Mouse (Mus musculus): Measurements from ENCODE around the gene Gigyf2. TPM values are rescaled to one million over a fixed set of nuclear protein-coding genes. Genes with fewer than 3 reads are reported as not detected.
A peak's percentile ranks its signal among the peaks of the same experiment; 100 is the strongest.
"Not testable (repeated sequence)": the region's sequence is repeated elsewhere in the genome, so short reads cannot be mapped to it uniquely, and the experiment has no call there.

Gigyf2 gene
- polyA plus RNA-seq, 1 experiment from 2014 or later, result 17.3 TPM

GRCm38 (mm10) chr1:87456425-87456824 is 129.6 kb downstream of the Gigyf2 start:
- WGBS (ENCODE audit: insufficient replicate concordance), result 84% methylated on average over 1 of the region's 1 CpGs
- H3K27ac ChIP-seq (ENCODE audit: low read length), result no peak overlapping the region
- no peaks in the 10 kb centered on the region for H3K4me1 ChIP-seq (ENCODE audit: control insufficient read depth, low read depth, low read length)
- no peaks in the 10 kb centered on the region for H3K9me3 ChIP-seq (replicated peaks; ENCODE audit: control insufficient read depth, low read length)
- H3K27me3 ChIP-seq (ENCODE audit: control insufficient read depth, insufficient read depth, low read depth, low read length), result no peaks in the 10 kb centered on the region
- H3K9ac ChIP-seq (ENCODE audit: low read depth, low read length), result no peak overlapping the region
- no peak overlapping the region for H3K4me2 ChIP-seq (ENCODE audit: low read depth, low read length)
- H3K4me3 ChIP-seq (ENCODE audit: low read depth, low read length), result no peak overlapping the region
- no peak for ATAC-seq (ENCODE audit: low read depth)
- no peaks in the 10 kb centered on the region for H3K36me3 ChIP-seq (ENCODE audit: control insufficient read depth, insufficient read depth)

GRCm38 (mm10) chr1:87458045-87458444 is 131.2 kb downstream of the Gigyf2 start:
- H3K27me3 ChIP-seq (ENCODE audit: control insufficient read depth, insufficient read depth, low read depth, low read length), result no peaks in the 10 kb centered on the region
- H3K9ac ChIP-seq (ENCODE audit: low read depth, low read length), result no peak overlapping the region
- H3K27ac ChIP-seq (ENCODE audit: low read length), result no peak overlapping the region
- no peaks in the 10 kb centered on the region for H3K9me3 ChIP-seq (replicated peaks; ENCODE audit: control insufficient read depth, low read length)
- ATAC-seq (ENCODE audit: low read depth), result no peak
- H3K4me1 ChIP-seq (ENCODE audit: control insufficient read depth, low read depth, low read length), result no peaks in the 10 kb centered on the region
- H3K4me3 ChIP-seq (ENCODE audit: low read depth, low read length), result no peak overlapping the region
- 69% methylated on average over 4 of the region's 4 CpGs for WGBS (ENCODE audit: insufficient replicate concordance)
- H3K36me3 ChIP-seq (ENCODE audit: control insufficient read depth, insufficient read depth), result no peaks in the 10 kb centered on the region
- H3K4me2 ChIP-seq (ENCODE audit: low read depth, low read length), result no peak overlapping the region

GRCm38 (mm10) chr1:87459856-87460255 is 133.1 kb downstream of the Gigyf2 start:
- H3K4me1 ChIP-seq (ENCODE audit: control insufficient read depth, low read depth, low read length); H3K27ac ChIP-seq (ENCODE audit: low read length); H3K27me3 ChIP-seq (ENCODE audit: control insufficient read depth, insufficient read depth, low read depth, low read length); H3K9me3 ChIP-seq (replicated peaks; ENCODE audit: control insufficient read depth, low read length); H3K9ac ChIP-seq (ENCODE audit: low read depth, low read length); H3K4me2 ChIP-seq (ENCODE audit: low read depth, low read length); H3K36me3 ChIP-seq (ENCODE audit: control insufficient read depth, insufficient read depth); H3K4me3 ChIP-seq (ENCODE audit: low read depth, low read length); ATAC-seq (ENCODE audit: low read depth): not testable (repeated sequence)
- WGBS (ENCODE audit: insufficient replicate concordance), result 66% methylated on average over 6 of the region's 7 CpGs

- WGBS (ENCODE audit: insufficient replicate concordance), result 59% methylated on average over 9 of the region's 9 CpGs
- no peak overlapping the region for H3K27ac ChIP-seq (ENCODE audit: low read length)
- H3K4me3 ChIP-seq (ENCODE audit: low read depth, low read length), result no peak overlapping the region
- no peaks in the 10 kb centered on the region for H3K4me1 ChIP-seq (ENCODE audit: control insufficient read depth, low read depth, low read length)
- H3K27me3 ChIP-seq (ENCODE audit: control insufficient read depth, insufficient read depth, low read depth, low read length), result no peaks in the 10 kb centered on the region
- no peak for ATAC-seq (ENCODE audit: low read depth)
- no peak overlapping the region for H3K4me2 ChIP-seq (ENCODE audit: low read depth, low read length)
- H3K9me3 ChIP-seq (replicated peaks; ENCODE audit: control insufficient read depth, low read length), result no peaks in the 10 kb centered on the region
- no peaks in the 10 kb centered on the region for H3K36me3 ChIP-seq (ENCODE audit: control insufficient read depth, insufficient read depth)
- H3K9ac ChIP-seq (ENCODE audit: low read depth, low read length), result no peak overlapping the region
These were observed 140.7 kb downstream of the Gigyf2 start for GRCm38 (mm10) chr1:87467469-87467868.

- no peak for ATAC-seq (ENCODE audit: low read depth)
- Histone ChIP-seq H3K9me3 (replicated peaks; ENCODE audit: control insufficient read depth, low read length) (no peaks in the 10 kb centered on the region), H3K4me2 (ENCODE audit: low read depth, low read length) (no peak overlapping the region), H3K9ac (ENCODE audit: low read depth, low read length) (no peak overlapping the region), H3K27me3 (ENCODE audit: control insufficient read depth, insufficient read depth, low read depth, low read length) (no peaks in the 10 kb centered on the region), H3K27ac (ENCODE audit: low read length) (no peak overlapping the region), H3K4me1 (ENCODE audit: control insufficient read depth, low read depth, low read length) (no peaks in the 10 kb centered on the region), H3K4me3 (ENCODE audit: low read depth, low read length) (no peak overlapping the region), H3K36me3 (ENCODE audit: control insufficient read depth, insufficient read depth) (no peaks in the 10 kb centered on the region)
- 44% methylated on average over 6 of the region's 6 CpGs for WGBS (ENCODE audit: insufficient replicate concordance)
These were observed 141.5 kb downstream of the Gigyf2 start for GRCm38 (mm10) chr1:87468321-87468720.

- not testable (repeated sequence) for H3K36me3 ChIP-seq (ENCODE audit: control insufficient read depth, insufficient read depth); H3K4me2 ChIP-seq (ENCODE audit: low read depth, low read length); H3K4me1 ChIP-seq (ENCODE audit: control insufficient read depth, low read depth, low read length); H3K4me3 ChIP-seq (ENCODE audit: low read depth, low read length); H3K27ac ChIP-seq (ENCODE audit: low read length); ATAC-seq (ENCODE audit: low read depth); H3K9ac ChIP-seq (ENCODE audit: low read depth, low read length); H3K9me3 ChIP-seq (replicated peaks; ENCODE audit: control insufficient read depth, low read length); H3K27me3 ChIP-seq (ENCODE audit: control insufficient read depth, insufficient read depth, low read depth, low read length)
- WGBS (ENCODE audit: insufficient replicate concordance), result 54% methylated on average over 10 of the region's 10 CpGs
These were observed 143.2 kb downstream of the Gigyf2 start, which contains the start of gene Snorc for GRCm38 (mm10) chr1:87469971-87470370. Gene Snorc (plus strand): TSS chr1:87470271.

GRCm38 (mm10) chr1:87471914-87472313 is 145.1 kb downstream of the Gigyf2 start:
- ATAC-seq (ENCODE audit: low read depth), result 0 out of 2 replicates have a peak, but pooled peaks have one; percentile 7
- Histone ChIP-seq H3K4me2 (ENCODE audit: low read depth, low read length) (no peak overlapping the region), H3K4me3 (ENCODE audit: low read depth, low read length) (no peak overlapping the region), H3K4me1 (ENCODE audit: control insufficient read depth, low read depth, low read length) (no peaks in the 10 kb centered on the region), H3K9ac (ENCODE audit: low read depth, low read length) (no peak overlapping the region), H3K27ac (ENCODE audit: low read length) (no peak overlapping the region), H3K9me3 (replicated peaks; ENCODE audit: control insufficient read depth, low read length) (no peaks in the 10 kb centered on the region), H3K27me3 (ENCODE audit: control insufficient read depth, insufficient read depth, low read depth, low read length) (peaks cover 17% of the 10 kb centered on the region; the same call in 1 of the 2 replicates), H3K36me3 (ENCODE audit: control insufficient read depth, insufficient read depth) (no peaks in the 10 kb centered on the region)
- WGBS (ENCODE audit: insufficient replicate concordance), result 62% methylated on average over 7 of the region's 7 CpGs

GRCm38 (mm10) chr1:87472576-87472975 is 145.8 kb downstream of the Gigyf2 start:
- WGBS (ENCODE audit: insufficient replicate concordance), result 61% methylated on average over 7 of the region's 7 CpGs
- no peak overlapping the region for H3K9ac ChIP-seq (ENCODE audit: low read depth, low read length)
- ATAC-seq (ENCODE audit: low read depth), result no peak

GRCm38 (mm10) chr1:87475076-87475895 is 148.5 kb downstream of the Gigyf2 start:
- 8% methylated on average over 42 of the region's 42 CpGs for WGBS (ENCODE audit: insufficient replicate concordance)
- H3K4me2 ChIP-seq (ENCODE audit: low read depth, low read length), result no peak overlapping the region
- ATAC-seq (ENCODE audit: low read depth), result no peak
- no peak overlapping the region for H3K9ac ChIP-seq (ENCODE audit: low read depth, low read length)
- H3K27ac ChIP-seq (ENCODE audit: low read length), result no peak overlapping the region
- H3K4me1 ChIP-seq (ENCODE audit: control insufficient read depth, low read depth, low read length), result no peaks in the 10 kb centered on the region
- no peak overlapping the region for H3K4me3 ChIP-seq (ENCODE audit: low read depth, low read length)
- peaks cover 17% of the 10 kb centered on the region; the same call in 1 of the 2 replicates for H3K27me3 ChIP-seq (ENCODE audit: control insufficient read depth, insufficient read depth, low read depth, low read length)
- H3K36me3 ChIP-seq (ENCODE audit: control insufficient read depth, insufficient read depth), result no peaks in the 10 kb centered on the region
- H3K9me3 ChIP-seq (replicated peaks; ENCODE audit: control insufficient read depth, low read length), result no peaks in the 10 kb centered on the region

More at GRCm38 (mm10) chr1:87472576-87472975, 145.8 kb downstream of the Gigyf2 start:
- no peaks in the 10 kb centered on the region for H3K36me3 ChIP-seq (ENCODE audit: control insufficient read depth, insufficient read depth)
- H3K27me3 ChIP-seq (ENCODE audit: control insufficient read depth, insufficient read depth, low read depth, low read length), result peaks cover 17% of the 10 kb centered on the region; the same call in 1 of the 2 replicates
- H3K4me1 ChIP-seq (ENCODE audit: control insufficient read depth, low read depth, low read length), result no peaks in the 10 kb centered on the region
- H3K9me3 ChIP-seq (replicated peaks; ENCODE audit: control insufficient read depth, low read length), result no peaks in the 10 kb centered on the region
- H3K4me3 ChIP-seq (ENCODE audit: low read depth, low read length), result no peak overlapping the region
- no peak overlapping the region for H3K4me2 ChIP-seq (ENCODE audit: low read depth, low read length)
- no peak overlapping the region for H3K27ac ChIP-seq (ENCODE audit: low read length)

Data from liver, embryonic 16.5 days (tissue).